Mouse (Mus musculus) frontal cortex, postnatal 36 days (tissue): ENCODE results near the gene Vdac1.
"Not testable (repeated sequence)": the region's sequence is repeated elsewhere in the genome, so short reads cannot be mapped to it uniquely, and the experiment has no call there.

Experiments
- DNase-seq, 2 experiments: peaks; one replicate each; pipeline ENCODE4 v3.0.0; 2022; ENCODE audit warnings: low spot score in 2 of 2

Vdac1 gene

DNA sequence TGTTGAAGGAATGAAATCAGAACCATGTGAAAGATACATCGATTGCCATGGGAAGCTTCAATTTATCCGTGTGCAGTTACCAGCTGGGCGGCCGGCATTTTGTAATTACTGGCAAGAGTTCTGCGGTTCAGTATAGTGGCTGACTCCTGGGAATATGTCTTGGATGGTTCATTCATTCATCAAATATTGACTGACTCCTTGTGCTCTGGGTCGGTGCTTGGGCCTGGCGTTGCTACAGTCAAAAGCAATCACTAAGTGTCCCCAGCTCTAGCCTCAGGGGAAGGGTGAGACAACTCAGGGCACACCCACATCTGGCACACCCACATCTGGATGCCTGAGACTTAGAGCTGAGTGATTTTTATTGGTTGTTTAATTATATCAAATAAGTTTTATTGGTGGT lies 13.2 kb downstream of the Vdac1 start:
- no peak for DNase-seq

DNA sequence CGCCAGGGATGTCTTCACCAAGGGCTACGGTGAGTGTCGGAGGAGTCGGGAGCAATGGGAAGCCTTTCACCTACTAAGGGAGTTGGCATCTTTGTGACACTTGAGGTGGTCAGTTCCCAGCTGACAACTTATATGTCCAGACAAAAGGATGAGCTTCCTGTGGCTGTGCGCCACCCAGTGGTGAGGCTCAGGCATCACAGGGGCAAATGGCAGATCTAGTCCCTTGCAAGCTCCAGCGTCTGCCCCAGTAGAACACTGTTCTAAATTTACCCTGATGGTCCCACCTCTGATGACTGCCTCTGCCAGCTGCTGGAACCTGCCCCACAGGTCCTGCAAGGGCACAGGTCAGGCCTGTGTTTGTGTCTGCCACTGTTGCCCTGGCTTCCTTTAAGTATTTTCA lies 13.7 kb downstream of the Vdac1 start:
- peak; percentile 22 to 45 for DNase-seq

DNA sequence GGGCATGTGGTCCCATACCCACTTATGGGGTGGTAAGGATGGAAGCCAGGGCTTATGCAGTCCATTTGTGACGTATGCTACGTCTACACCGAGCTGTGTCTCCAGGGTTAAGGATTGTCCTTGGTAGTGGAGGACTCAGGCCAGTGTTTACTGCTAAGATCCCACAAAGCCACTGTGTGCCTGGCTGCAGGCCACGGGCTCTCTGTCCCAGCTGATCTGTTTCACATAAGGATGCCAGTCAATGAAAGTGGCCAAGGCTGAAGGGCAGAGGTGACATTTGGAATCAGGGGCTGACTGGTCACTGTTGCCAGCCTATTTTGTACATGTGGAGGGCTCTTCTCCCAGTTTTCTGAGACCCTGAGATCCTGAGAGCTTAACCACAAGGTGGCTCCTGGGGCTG lies 16.9 kb downstream of the Vdac1 start:
- no peak for DNase-seq

DNA sequence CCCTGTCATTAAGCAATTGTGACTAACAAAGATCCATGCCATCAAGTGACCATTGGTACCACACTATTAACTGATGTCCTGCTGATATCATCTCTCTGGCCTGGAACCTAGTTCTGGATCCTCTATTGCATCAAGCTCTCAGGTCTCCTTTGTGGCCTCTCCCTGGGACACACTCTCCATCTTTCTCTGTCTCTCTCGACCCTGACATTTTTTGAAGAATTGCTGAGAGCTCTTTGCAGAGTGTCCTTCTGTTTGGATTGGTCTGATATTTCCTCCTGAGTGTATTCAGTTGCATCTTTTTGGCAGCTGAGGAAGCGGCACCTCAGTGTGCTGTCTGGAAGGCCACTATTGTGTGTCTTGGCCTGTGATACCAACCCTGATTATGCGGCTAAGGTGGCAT lies 18.6 kb downstream of the Vdac1 start:
- no peak for DNase-seq

DNA sequence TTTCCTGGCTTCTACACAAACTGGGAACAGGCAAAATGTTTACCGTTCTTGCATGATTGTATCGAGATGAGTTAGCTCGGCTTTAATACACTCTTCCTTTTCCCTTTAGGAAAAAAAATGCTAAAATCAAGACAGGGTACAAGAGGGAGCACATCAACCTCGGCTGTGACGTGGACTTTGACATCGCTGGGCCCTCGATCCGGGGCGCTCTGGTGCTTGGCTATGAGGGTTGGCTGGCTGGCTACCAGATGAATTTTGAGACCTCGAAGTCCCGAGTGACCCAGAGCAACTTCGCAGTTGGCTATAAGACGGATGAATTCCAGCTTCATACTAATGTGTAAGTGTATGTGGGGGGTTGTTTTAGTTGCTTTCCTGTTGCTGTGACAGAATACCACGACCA lies 23.1 kb downstream of the Vdac1 start:
- DNase-seq, result no peak

DNA sequence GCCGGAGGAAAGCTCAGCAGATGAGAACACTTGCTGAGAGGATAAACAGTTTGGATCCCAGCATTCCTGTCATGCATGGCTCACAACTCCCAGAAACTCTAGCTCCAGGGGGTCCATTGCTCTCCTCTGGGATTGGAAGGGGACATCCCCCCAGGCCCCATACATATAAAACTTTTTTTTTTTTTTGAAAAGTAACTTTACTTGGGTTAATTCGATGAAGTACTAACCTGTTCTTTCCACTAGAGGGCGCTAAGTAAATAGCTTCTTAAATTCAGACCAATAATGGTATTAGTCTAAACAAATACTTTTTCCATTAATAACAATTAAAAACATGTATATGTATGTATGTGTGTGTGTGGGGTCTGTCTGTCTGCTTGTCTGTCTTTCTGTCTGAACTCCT lies 24.0 kb downstream of the Vdac1 start:
- DNase-seq, result no peak

DNA sequence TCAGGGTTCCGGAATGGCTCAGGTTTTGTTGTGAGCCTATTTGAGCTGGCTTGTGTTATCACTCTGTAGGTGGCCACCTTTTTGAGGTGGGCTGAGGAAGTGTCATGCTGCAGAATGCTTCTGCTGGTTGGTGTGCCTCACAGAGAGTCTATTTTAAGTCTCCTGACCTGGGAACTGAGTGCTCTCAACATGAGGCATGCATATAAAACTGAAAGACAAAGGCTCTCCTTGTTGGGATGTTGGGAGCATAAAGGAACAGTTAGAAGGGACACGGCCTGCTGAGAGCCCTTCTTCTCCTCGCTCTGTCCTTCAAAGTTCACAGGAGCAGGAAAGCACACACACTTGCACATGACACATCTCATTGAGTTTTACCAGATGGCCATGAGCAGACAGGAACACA lies 26.2 kb downstream of the Vdac1 start:
- DNase-seq, result no peak

DNA sequence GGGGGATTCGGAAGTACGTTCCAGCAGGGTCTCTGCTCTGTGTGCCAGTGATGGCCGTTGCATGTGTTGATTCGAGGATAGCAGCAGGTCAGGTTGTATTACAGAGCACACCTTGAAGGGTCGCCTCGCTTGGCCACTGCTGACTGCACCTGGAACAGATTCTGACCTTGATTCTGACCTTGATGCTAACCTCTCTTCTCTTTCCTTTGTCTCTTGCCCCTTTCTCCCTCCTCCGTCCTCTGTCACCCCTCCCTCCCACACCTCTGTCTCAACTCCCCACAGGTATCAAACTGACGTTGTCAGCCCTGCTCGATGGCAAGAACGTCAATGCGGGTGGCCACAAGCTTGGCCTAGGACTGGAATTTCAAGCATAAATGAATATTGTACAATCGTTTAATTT lies 27.5 kb downstream of the Vdac1 start:
- DNase-seq, result no peak

DNA sequence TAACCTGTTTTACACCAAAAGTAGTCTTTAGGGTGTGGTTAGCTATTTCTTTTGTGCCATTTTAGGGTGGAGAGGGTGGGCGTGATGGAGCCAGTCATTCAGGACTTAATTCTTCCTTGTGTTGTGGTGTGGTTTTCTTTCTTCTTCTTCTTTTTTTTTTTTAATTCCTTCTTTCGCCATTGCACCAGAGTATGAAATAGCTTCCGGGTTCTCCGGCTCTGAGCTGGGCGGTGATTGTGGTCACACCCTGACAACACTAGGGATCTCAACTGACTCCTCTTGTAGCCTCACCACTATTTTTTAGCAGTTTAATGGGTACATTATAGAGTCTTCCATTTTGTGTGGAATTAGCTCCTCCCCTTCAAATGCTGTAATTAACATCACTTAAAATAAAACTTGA lies 28.3 kb downstream of the Vdac1 start:
- DNase-seq, result not testable (repeated sequence)

DNA sequence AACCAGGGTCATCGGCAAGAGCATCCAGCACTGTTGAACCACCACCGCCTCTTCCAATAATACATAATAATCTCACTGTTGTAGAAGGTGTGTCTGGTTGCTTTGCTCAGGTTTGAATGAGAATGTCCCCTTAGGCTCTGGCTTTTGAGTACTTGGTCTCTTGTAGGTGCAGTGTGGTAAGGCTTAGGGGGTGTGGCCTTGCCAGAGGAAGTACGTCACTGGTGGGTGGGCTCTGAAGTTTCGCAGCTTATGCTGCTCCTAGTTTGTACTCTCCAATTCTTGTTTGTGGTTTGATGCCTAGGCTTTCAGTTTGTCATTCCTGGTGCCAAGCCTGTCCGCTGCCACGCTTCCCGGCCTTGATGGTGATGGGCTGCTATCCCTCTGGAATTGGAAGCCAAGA lies 29.3 kb downstream of the Vdac1 start:
- DNase-seq, result no peak

DNA sequence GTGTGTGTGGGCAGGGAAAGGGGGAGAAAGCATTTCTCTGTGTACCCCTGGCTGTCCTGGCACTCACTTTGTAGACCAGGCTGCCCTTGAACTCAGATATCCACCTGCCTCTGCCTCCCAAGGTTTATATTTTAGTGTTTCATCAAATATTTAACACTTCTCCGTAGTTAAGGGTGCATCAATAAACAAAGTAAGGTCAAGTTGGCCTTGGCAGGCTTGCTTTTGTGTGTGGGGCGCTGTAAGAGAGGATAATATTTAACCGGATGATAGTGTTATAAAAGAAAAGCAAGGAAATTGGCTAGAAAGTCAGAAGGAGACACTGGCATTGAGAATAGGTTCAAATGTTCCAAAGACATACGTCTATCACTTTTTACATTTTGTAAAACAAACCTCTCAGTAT lies 33.8 kb downstream of the Vdac1 start:
- DNase-seq, result no peak

DNA sequence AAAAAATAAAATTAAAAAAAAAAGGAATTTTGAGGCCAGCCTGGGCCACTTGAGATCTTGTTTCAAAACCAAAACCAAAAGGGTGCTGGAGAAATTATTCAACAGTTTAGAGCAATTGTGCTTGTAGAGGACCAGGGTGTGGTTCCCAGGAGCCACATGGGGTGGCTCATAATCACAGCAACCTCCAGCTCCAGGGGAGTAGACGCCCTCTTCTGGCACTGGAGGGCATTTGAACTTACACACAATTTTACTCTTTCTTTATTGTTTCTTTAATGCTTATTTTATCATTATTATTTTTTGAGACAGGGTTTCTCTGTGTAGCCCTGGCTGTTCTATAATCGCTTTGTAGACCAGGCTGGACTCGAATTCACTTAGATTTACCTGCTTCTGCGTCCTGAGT lies 34.7 kb downstream of the Vdac1 start:
- no peak for DNase-seq

DNA sequence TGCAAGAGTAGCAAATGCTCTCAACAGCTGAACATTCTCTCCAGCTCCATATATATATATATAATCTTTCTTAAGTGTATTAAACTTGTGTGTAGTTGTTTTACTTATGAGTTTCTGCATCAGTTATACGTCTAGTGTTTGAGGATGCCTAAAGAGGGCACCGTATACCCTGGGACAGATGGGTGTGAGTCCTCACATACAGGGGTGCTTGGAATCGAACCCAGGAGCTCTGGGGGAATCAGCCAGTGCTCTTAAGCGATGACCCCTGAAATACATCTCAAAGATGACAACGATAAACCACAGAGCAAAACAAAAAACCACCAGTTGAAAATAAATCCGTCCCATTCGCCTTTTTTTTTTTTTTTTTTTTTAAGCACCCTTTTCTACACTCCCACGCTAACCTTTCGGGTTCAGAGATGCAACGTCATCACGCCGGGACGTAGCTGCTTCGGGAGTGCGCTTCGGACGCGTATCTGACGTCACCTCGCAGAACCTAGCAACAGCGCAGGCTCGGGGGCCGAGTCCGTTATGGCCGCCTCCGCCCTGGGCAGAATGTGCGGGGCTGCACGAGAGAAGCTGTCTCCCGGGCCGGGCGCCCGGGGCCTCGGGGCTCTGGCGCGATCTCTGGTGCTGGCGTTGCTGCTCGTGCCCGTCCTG lies 35.4 kb downstream of the Vdac1 start, which contains the start of gene 9530068E07Rik:
9530068E07Rik (plus strand) TSS at position 489 of the 657 bp plus-strand sequence.
- peak; percentile 92 to 95 for DNase-seq

DNA sequence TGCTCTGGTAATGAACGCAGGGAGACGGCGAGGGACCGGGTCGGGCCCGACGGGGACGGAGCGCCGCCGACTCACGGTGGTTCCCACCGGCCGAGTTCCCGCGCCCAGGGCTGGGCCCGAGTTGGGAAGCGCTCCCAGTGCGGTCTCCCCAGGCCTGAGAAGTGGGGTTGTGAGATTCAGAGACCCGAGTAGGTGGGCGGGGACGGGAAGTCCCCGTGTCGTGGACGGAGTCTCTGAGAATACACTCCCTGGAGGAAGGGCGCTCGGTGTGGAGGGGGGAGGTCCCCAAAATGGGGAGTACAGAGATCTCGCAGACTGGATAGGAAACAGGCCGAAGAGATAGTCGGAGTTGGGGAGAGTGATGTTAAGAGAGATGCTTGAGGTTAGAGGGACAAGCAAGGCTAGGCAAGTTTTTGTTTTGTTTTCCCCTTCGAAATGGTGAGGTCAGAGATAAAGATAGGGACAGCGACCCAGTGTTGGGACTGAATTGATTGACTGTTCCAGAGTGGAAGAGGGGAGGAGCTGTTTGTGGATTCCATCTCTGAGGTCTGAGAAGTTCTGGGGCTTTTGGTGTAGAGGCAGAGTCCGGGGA lies 36.0 kb downstream of the Vdac1 start:
- DNase-seq, result no peak

DNA sequence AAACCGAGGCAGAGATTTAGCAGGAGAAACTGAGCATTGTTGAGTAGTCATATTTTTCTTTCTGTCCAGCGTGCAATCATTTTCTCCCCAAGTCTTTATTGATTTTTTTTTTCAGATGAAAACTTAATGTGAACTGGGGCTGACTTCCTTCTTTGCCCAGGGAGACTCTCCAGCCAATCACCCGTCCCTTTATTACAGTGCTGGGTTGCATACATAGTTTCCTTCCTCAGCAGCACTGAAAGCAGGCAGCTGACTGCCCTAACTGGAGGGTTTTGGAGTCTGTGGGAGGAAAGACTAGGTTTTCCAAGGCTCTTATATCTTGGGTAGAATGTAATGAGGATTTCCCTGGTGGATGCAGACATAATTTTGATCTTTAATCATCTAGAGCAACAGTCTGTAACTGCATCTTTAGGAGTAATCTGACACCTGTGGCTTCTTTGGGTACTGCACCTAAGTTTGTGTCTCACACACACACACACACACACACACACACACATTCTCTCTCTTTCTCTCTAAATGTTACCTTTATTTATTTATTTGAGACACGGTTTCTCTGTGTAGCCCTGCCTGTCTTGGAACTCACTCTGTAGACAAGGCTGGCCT lies 36.8 kb downstream of the Vdac1 start:
- DNase-seq, result no peak

DNA sequence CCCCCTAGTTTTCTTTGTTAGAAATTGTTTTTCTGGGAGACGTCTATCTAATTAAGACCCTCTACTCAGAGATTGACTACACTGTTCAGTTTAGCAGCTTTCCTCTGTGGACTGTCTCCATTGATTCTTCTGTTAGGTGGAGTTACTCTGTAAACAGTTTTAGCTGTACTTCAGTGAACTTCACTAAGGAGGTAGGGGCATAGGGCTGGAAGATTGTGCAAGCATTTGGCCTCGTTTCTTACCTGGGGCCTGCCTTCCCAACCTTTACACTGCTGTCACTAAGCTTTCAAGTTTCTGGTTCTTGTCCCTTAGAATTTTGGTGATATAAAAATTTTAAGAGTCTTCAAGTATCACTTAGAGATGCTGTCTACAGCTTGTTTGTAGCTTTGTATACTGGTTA lies 40.8 kb downstream of the Vdac1 start:
- no peak for DNase-seq

DNA sequence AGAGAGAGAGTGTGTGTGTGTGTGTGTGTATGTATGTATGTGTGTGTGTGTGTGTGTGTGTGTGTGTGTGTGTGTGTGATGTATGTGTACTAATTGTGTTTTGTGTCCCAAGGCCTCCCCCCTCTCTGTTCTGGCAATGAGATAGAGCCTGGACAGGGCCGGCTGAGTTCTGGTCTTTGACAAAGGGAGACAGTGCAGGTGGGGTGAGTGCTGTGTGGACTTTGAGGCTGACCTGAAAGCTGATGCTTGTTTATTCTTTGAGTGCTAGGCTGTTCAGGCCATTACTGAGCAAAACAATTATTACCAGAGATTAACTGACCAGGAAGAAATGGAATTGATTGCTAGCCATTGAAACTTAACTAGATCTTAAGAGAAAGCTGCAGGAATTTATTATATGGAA lies 41.9 kb downstream of the Vdac1 start:
- DNase-seq, result no peak

DNA sequence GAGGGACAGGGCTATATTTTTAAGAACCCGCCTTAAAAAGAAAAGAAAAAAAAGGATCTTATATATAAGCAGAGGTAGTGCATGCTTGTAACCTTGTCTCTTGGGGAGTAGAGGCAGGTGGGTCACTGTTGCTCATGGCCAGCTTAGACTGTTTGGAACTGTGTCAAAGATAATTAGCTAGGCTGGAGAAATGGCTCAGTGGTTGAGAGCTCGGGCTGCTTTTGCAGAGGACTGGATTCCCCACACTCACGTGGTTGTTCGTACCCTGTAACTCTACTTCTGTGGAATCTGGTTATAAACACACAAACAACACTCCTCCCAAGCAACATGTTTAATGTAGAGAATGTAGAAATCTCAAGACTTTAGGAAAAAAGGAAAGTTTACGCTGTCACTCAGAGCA lies 43.5 kb downstream of the Vdac1 start:
- DNase-seq, result no peak

DNA sequence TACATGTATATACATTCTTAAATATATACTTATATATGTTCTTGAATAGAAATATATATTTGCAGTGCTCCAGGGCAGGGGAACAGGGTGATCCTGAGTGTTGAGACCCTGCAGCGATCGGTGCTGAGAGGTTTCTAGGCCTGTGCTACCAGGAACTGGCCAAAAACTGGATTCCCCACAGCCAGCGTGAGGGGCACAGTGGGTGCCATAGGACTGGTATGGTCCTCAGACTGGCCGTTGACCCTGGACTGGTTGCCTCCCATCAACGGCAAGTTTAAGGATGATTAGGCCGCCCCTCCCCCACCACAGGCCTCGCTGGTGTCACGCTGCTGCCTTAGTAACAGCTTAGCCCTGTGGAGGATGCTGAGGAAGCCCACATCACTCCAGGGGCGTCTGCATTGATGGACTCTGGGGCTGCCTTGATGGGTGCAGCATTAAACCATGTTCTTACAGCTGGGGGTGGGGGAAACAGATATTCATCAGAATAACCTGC lies 44.6 kb downstream of the Vdac1 start:
- no peak for DNase-seq

DNA sequence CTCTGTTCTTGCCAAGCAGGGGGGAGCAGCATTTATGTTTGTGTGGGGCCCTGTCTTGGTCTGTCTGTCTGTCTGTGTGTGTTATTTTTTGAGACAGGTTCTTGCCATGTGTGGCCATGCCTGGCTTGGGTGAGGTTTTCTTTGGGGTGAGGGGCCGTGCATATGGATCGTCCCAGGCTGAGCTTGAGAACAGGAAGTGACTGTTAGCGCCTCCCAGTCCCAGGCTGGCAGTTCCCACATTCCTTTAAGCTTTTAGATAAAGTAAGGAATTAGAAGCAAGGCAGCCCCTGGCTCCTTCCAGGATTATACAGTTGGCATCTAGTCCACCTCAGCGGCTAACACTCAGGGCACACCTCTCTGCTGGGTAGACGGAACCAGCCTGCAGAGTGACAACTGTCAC lies 48.7 kb downstream of the Vdac1 start:
- no peak for DNase-seq

DNA sequence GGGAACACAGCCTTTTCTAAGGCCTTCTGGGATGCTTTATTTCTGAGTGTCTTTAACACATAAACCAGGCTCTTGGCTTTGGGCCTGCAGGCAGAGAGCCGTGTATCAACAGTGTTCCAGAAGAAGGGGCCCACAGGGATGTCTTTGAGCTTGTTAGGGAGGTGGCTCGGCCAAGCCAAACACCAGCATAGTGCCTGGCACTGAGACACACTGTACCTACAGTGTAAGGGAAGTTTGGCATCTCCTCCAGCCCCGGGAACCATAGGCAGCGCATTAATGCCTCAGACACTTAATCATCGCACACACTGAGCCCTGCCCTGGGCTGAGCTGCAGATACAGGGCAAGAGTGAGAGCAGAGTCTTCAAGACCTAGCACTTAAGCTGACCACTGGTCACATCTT lies 57.7 kb downstream of the Vdac1 start:
- DNase-seq, result no peak

DNA sequence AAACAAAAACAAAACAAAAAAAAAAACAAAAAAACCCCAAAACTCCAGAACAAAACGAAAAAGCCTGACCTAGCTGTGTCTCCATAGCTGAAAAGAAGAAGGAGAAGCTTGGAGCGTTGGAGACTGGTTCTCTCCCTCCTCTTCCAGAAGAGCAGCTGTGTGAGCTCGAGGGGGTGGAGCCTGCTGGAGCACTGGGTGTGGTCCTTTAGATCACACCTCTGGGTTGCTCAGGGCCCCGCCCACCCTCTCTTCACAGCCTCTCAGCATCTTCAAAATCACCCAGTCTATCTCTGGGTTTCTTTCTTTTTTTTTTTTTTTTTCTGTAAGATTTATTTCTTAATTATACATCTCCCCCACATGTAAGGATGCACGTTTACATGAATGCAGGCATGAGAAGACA lies 58.6 kb downstream of the Vdac1 start:
- no peak for DNase-seq

DNA sequence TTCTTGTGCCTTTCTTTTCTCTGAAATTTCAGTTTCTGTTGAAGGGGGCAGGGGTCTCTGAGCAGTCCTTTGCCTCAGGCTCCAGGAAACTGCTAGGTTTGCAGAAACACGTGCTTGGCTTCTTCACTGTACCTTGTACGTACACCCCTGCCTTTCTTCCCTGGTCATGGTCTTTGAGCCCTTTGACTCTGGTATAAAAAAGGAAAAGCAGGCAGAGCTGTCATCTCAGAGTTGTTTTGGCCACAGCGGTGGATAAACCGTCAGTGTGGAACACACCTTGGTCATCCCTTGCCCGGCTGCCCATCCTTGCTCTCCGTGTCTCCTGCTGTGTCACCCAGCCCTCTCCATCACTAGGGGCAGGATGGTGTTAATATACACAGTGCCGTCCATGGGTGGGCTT lies 59.2 kb downstream of the Vdac1 start:
- DNase-seq, result no peak
